Mouse (Mus musculus): ENCODE data around the gene Gm6904.
A peak's percentile ranks its signal among the peaks of the same experiment; 100 is the strongest.
"Not testable (repeated sequence)": the region's sequence is repeated elsewhere in the genome, so short reads cannot be mapped to it uniquely, and the experiment has no call there.

Gm6904 gene

DNA sequence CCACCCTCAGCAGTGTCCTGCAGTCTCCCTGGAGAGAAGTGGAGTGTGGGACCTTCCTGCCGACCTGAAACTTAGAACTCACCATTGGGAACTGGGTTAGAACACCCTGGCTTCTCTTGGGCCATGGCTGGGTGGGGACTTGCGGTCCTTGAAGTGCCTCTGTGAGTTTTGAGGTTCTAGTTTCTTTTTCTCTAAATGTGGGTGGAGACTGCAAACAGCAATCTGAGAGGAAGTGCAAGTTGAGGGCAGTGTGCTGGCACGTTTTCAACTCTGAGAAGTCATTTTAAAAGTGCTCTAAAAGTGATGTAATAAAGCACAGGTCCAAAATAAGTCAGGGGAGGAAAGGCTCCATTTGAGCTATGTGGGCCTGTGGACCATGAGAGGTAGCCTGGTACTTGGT is at the start of gene Gm6904:
TSS of gene Gm6904 (minus strand) at position 161 of the 400 bp plus-strand sequence.
- DNase-seq (ENCODE audit: low spot score in 2 of 2), result no peak

GRCm38 (mm10) chr14:59297391-59297790 is 37.4 kb upstream of the Gm6904 start, which contains the start of gene Phf11a:
Gene Phf11a (minus strand): TSS chr14:59297522.
- DNase-seq (ENCODE audit: low spot score in 2 of 2), result not testable (repeated sequence)

- not testable (repeated sequence) for DNase-seq (ENCODE audit: low spot score in 2 of 2)
Observed at GRCm38 (mm10) chr14:59291769-59292168, 31.8 kb upstream of the Gm6904 start.

- DNase-seq (ENCODE audit: low spot score in 2 of 2), result peak in 1 of 2 experiments; percentile 25
Observed at GRCm38 (mm10) chr14:59274961-59275360, 14.9 kb upstream of the Gm6904 start.

- not testable (repeated sequence) for DNase-seq (ENCODE audit: low spot score in 2 of 2)
Observed at GRCm38 (mm10) chr14:59255861-59256260, 4.2 kb downstream of the Gm6904 start.

- DNase-seq (ENCODE audit: low spot score in 2 of 2), result not testable (repeated sequence)
Observed at GRCm38 (mm10) chr14:59250350-59250749, 9.7 kb downstream of the Gm6904 start.

- DNase-seq (ENCODE audit: low spot score in 2 of 2), result no peak
Observed at GRCm38 (mm10) chr14:59233635-59234034, 26.4 kb downstream of the Gm6904 start.

DNA sequence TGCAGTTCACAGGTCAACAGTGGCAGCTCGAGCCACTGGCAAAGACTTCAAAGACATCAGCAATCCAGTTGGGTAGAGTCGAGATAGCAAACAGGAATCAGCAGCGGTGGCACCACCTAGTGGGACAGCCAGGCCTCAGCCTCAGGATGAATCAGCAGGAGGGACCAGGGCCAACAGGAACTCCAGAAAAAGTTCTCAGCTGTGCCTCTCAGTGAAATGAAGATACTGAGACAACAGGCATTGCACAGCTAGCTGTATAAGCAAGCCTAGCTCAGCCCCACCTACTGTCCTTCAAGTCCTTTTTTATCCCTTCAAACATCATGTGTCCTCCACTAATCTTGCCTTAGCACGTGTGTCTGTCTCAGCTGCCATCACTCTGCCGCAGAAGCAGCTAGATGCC is 28.0 kb downstream of the Gm6904 start:
- no peak for DNase-seq (ENCODE audit: low spot score in 2 of 2)

DNA sequence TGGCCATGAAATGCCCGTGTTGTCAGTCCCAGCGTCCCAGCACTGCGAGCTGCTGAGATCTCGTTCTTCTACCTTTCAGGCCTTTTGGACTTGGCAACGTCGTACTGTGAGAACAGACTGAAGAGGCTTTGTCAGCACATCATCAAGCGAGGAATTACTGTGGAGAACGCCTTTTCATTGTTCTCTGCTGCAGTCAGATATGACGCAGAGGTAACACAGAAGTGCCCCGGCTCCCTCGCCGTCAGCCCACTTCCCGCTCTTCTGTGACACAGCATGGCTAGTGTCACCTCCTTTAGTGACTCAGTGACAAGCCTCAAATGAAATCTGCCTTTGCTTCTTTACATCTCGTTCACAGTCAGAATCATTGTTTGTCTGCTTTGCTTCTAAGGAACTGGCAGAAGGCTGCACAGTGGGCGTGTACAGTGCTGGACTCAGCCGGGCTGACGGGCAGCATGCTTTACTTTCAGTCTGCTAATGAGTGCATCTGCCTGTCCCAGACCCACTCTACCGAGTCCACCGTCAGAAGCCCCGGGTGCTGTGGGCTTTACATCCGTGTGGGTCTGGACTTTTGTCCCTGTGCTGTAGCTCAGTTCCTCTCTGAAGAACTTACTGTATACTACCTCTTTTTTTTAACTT is 29.6 kb downstream of the Gm6904 start:
- DNase-seq (ENCODE audit: low spot score in 2 of 2), result no peak

- no peak for DNase-seq (ENCODE audit: low spot score in 2 of 2)
Observed at GRCm38 (mm10) chr14:59229822-59230221, 30.2 kb downstream of the Gm6904 start.

GRCm38 (mm10) chr14:59226240-59226639 is 33.8 kb downstream of the Gm6904 start:
- no peak for DNase-seq (ENCODE audit: low spot score in 2 of 2)

DNA sequence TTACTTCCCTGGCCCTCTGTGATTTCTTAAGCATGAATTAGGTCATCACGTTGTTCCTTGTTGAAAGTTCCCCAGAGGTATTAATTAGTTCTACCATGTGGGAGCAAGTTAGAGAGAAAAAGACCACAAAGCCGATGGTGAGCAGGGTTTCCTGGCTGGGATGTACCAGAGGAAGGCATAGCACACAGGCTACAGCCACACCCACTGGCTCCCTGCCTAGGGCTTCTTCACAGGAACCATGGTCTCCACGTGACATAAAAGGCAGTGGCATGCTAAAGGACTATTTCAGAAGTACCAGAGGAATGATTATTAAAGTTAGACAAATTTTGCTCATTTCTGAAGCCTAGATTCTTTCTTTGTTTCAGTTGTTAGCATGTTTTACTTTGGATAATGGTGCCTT is 40.8 kb downstream of the Gm6904 start:
- DNase-seq (ENCODE audit: low spot score in 2 of 2), result no peak

GRCm38 (mm10) chr14:59209816-59210215 is 50.2 kb downstream of the Gm6904 start:
- DNase-seq (ENCODE audit: low spot score in 2 of 2), result no peak

DNA sequence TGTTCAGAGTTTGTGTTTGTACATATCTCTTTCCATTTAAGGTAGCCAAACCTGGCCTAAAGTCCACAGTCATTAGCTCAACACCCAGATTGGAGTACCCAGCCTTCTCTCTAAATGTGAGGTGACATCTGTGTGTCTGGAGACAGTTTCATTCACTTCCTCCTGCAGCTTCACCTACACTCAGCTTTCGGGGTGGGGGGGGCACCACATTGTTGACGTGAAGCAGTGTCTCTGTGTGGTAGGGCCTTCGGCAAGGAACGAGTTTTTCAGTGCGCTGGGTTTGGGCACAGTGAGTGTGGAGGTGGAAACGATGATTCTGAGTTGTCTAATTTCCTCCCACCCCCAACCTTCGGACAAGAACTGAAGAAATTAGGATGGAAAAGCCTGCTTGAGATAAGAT is 51.0 kb downstream of the Gm6904 start:
- DNase-seq (ENCODE audit: low spot score in 2 of 2), result no peak

GRCm38 (mm10) chr14:59205976-59206583 is 53.9 kb downstream of the Gm6904 start:
- no peak for DNase-seq (ENCODE audit: low spot score in 2 of 2)

GRCm38 (mm10) chr14:59205461-59205860 is 54.6 kb downstream of the Gm6904 start:
- no peak for DNase-seq (ENCODE audit: low spot score in 2 of 2)

DNA sequence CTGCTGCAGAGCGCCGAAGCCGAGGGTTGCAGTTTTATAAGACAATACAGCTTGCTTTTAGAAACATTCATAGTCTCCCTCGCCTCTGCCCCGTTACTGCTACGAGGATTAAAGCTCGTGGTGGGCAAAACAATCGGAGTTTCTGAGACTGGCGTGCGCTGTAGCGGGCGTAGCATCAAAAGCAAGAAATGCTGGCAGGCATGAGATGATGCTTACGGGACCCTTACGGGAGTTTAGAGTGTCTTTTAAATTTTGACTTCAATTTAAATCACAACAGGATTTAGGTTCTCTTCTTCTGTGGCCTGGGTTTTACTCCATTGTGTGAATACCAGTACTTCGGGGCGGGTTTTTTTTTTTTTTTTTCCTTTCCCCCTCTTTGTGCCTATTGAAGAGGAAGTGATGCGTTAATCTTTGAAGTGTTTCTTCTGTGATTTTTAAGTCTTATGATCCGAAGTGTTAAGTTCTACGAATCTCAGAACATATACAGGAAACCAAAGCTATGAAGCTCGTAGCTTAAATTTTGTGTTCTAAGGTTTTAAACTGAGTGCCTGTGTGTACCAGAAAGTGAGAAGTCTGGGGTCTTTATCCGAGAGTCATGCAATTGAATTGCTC is 58.3 kb downstream of the Gm6904 start:
- DNase-seq (ENCODE audit: low spot score in 2 of 2), result no peak

DNA sequence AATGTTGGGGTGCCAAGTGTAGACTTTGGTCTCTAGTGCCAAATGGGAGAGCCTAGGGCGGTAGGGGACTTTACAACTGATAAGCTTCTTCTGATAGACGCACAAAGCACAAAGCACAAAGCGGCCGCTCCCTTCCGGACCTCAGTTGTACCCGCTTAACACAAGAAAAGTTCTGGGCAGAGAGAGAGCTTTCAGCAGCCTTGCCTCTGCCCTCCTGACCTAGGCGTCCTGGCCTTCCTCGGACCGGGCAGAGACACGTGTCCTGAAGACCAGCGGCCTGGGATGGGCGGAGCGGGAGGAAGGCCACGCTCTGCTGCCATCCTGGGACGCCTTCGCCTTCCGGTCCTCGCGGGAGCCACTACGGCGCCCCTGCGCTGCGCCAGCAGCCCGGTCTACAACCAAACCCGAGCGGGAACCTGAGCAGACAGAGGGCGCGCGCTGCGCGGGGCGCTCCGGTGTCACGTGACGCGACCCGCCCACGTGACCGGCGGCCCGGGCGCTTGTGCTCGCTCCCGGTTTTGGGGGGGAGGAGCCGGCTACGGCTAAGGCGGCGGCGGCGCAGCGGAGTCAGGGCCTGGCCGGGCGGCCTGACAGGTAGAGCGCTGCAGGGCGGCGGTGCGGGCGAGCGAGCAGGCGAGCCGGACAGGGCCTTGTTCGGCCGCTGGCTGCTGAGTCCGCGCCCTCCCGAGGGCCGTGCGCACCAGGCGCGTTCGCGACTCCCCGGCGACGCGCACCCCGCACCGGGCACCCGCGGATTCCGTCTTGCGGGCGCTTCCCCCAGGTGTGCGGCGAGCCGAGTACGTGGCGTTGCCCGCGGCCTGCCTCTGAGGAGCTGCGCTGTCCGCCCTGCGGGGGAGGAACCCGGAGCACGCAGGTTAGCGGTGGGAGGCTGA is 59.1 kb downstream of the Gm6904 start, which contains the start of gene Rcbtb1:
TSS of gene Rcbtb1 (plus strand) at position 499 of the 893 bp plus-strand sequence.
- peak; percentile 87 to 88 for DNase-seq (ENCODE audit: low spot score in 2 of 2)

Data from urinary bladder, postnatal 4 days (tissue).